Mouse (Mus musculus) gastrocnemius, postnatal 4 days (tissue): Measurements from ENCODE around the gene Gm7849. TPM values are rescaled to one million over a fixed set of nuclear protein-coding genes. Genes with fewer than 3 reads are reported as not detected.
"Not testable (repeated sequence)": the region's sequence is repeated elsewhere in the genome, so short reads cannot be mapped to it uniquely, and the experiment has no call there.

ENCODE experiments used
- DNase-seq, 2 experiments: peaks; one replicate each; pipeline ENCODE4 v3.0.0; 2021 to 2022; ENCODE audit warnings: low spot score in 2 of 2, mixed read lengths in 2 of 2
- long read RNA-seq, 2 experiments: library from polyadenylated mRNA; stranded (forward); transcript quantifications; one replicate each; pipeline ENCODE4 v2.0.0; 2021
- total RNA-seq, 2 experiments: library from RNA; stranded (reverse); gene quantifications; 2 replicates each; pipeline ENCODE4 v1.2.3; 2021

The Gm7849 gene
- total RNA-seq = not detected
- long read RNA-seq, experiment 1 = 0 reads
- long read RNA-seq, experiment 2 = 0 reads

- DNase-seq = not testable (repeated sequence)
These were observed at the start of gene Gm7849 for GRCm38 (mm10) chr8:21456460-21456859. Gm7849 (minus strand) TSS chr8:21456560.

- not testable (repeated sequence) for DNase-seq
These were observed 29.2 kb downstream of the Gm7849 start, which contains the start of gene Defa36 for GRCm38 (mm10) chr8:21427111-21427510. Defa36 (plus strand) TSS chr8:21427411.

Other genes starting within 250 kb of the Gm7849 start
- gene Gm15292, start 206.8 kb downstream of the Gm7849 start, total RNA-seq = not detected
- not detected for gene Defa27, start 141.0 kb downstream of the Gm7849 start, total RNA-seq
- not detected for gene Defa29, start 129.5 kb downstream of the Gm7849 start, total RNA-seq
- gene Defa2, start 78.0 kb downstream of the Gm7849 start, total RNA-seq = not detected
- not detected for gene Defa33, start 64.7 kb downstream of the Gm7849 start, total RNA-seq
- gene Defa36, start 29.1 kb downstream of the Gm7849 start, total RNA-seq = not detected
- gene Defa20, start 52.7 kb upstream of the Gm7849 start, total RNA-seq = not detected
- not detected for gene Defa32, start 72.5 kb upstream of the Gm7849 start, total RNA-seq
- gene Defa37, start 108.8 kb upstream of the Gm7849 start, total RNA-seq = not detected
- not detected for gene Defa28, start 126.4 kb upstream of the Gm7849 start, total RNA-seq
- not detected for gene Gm7861, start 137.9 kb upstream of the Gm7849 start, total RNA-seq
- gene Defa26, start 161.6 kb upstream of the Gm7849 start, total RNA-seq = not detected
- gene Defa17, start 199.2 kb upstream of the Gm7849 start, total RNA-seq = not detected
- gene Defa34, start 209.2 kb upstream of the Gm7849 start, total RNA-seq = not detected
- gene AY761184, start 247.1 kb upstream of the Gm7849 start, total RNA-seq = not detected